Mouse (Mus musculus): Measurements from ENCODE around the gene Exosc2.
"Not testable (repeated sequence)": the region's sequence is repeated elsewhere in the genome, so short reads cannot be mapped to it uniquely, and the experiment has no call there.

Exosc2 gene

GRCm38 (mm10) chr2:31667332-31667731 lies 3.2 kb upstream of the Exosc2 start:
- peak; percentile 51 for DNase-seq (ENCODE audit: low read depth)

GRCm38 (mm10) chr2:31678641-31679040 lies 8.1 kb downstream of the Exosc2 start:
- DNase-seq (ENCODE audit: low read depth), result no peak

- DNase-seq (ENCODE audit: low read depth), result not testable (repeated sequence)
Observed at GRCm38 (mm10) chr2:31681051-31681707, 10.7 kb downstream of the Exosc2 start.

GRCm38 (mm10) chr2:31681731-31682235 lies 11.3 kb downstream of the Exosc2 start:
- no peak for DNase-seq (ENCODE audit: low read depth)

- DNase-seq (ENCODE audit: low read depth), result peak; percentile 89
Observed at GRCm38 (mm10) chr2:31683666-31684065, 13.2 kb downstream of the Exosc2 start.

GRCm38 (mm10) chr2:31688074-31688925 lies 17.8 kb downstream of the Exosc2 start, which contains the start of gene Abl1:
Abl1 (plus strand) TSS chr2:31688376.
- peak; percentile 97 for DNase-seq (ENCODE audit: low read depth)

DNA sequence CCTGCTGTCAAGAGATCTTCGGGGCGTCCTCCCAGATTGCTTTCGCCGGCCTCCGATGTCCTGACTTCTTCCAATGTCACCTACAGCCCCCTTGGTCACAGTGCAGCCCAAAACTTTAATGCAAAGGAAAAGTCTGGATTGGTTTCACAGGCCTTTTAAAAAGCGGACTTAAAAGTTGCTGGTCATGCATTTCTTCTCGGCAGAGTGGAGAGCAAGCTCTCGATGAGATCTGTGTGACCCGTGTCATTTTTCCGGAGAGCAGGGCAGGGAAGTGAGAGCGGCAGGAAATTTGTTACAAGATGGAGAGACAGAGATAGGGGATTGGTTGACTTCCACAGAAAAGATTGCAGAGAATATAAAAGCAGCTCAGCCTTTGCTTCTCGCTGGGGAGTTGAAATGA lies 18.5 kb downstream of the Exosc2 start:
- DNase-seq (ENCODE audit: low read depth), result peak; percentile 28

DNA sequence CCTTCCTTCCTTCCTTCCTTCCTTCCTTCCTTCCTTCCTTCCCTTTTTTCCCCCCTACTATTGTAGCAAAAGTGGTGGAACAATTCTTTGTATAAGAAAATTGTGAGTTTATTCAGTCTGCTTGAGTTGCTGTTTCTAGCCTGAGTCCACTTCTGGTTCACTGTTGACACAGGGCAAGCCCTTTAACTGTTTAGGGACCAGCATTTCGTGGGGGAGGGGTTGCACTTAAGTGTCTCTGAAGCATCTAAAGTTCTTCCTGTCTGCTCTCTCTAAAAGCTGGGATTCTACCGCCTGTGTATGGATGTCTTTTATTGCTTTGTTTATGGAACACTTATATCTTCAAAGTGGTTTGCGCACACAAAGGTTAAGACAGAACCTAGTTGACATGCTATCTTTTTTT lies 19.5 kb downstream of the Exosc2 start:
- DNase-seq (ENCODE audit: low read depth), result no peak

DNA sequence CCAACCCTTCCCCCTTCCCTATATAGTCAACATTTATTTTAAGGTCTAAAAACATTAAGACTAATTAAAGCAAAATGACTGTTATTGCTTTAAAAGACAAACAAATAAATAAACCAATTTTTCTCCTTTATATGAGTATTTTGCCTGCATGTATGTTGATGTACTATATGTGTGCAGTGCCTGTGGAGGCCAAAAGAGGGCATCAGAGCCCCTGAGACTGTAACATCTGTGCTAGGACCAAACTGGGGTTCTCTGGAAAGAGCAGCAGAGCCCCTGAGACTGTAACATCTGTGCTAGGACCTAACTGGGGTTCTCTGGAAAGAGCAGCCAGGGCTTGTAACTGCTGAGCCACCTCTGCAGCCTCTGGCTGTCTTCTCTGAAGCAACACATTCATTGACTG lies 27.7 kb downstream of the Exosc2 start:
- peak; percentile 32 for DNase-seq (ENCODE audit: low read depth)

DNA sequence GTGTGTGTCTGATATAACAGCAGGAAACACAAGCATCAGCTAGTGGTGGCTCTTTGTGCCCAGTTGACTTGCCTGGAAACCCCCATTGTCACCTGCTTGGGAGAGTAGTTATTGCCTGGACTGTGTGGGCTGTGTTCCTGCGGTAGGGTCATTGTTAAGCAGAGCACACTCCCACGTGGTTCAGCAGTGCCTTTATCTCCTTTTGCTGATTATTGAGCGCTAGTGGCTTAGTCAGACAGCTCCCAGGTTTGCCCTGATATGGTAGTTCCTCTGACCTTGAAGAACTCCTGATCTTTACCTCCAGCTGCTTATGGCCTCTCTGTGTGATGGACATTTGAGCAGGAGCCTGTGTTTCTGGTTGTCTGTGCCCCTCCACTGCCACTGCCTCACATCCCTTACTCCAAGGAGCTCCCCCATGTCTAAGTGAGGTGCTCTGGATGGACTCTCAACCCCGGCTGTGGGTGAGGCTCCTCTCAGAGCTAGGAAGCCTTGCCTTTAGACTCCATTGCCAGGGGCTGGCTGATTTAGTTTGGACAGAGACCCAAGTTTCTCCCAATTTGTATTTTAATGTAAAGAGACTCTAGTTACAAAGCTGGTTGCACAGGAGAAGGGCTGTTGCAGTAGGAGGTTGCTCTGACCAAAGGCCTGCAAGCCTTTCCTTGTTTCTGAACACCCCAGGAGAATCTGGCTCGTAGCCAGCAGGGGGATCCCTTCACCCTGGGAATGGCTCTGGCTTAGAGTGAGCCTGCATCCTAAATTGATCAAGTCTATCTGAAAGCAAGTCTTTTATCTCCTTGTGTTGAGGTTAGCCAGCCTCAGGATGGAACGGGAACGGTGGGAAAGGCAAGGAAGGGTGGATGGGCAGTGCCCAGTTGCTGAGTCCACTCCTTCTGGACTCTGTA lies 30.3 kb downstream of the Exosc2 start:
- DNase-seq (ENCODE audit: low read depth), result no peak

DNA sequence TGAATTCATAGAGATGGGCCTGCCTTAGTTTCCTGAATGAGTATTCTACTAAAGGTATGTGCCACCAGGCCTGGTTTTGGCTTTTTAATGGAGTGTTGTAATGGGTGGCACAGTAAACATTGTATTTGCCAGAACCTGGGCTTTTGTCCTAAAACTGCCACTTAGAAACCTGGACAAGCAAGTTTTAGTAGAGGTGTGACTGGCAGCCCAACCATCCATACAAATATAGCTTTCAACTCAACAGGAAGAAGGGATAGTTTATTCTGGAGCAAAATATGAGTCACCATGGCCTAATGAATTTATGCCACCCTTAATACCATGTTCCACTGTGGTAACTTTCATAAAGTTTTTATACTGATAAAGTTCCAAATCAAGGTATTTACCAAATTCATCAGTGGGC lies 32.7 kb downstream of the Exosc2 start:
- DNase-seq (ENCODE audit: low read depth), result no peak

- peak; percentile 68 for DNase-seq (ENCODE audit: low read depth)
Observed at GRCm38 (mm10) chr2:31705914-31706313, 35.4 kb downstream of the Exosc2 start.

- no peak for DNase-seq (ENCODE audit: low read depth)
Observed at GRCm38 (mm10) chr2:31706531-31706930, 36.0 kb downstream of the Exosc2 start.

GRCm38 (mm10) chr2:31712716-31713115 lies 42.2 kb downstream of the Exosc2 start:
- DNase-seq (ENCODE audit: low read depth), result no peak

GRCm38 (mm10) chr2:31713813-31714212 lies 43.3 kb downstream of the Exosc2 start:
- DNase-seq (ENCODE audit: low read depth), result no peak

DNA sequence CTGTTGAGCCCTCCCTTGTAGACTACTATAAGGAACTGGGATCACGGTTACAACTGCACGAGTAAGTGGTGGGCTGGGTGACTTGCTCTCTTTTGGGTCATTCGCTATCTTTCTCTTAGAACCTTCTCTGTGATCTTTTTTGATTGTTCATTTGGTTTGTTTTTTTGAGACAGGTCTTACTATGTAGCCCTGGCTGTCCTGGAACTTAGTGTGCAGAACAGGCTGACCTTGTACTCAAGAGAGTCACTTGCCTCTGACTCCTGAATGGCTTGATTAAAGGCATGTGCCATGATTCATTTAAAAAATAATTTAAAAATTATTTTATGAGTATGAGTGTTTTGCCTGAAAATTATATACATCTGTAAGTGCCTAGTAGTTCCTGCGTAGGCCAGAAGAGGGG lies 44.3 kb downstream of the Exosc2 start:
- DNase-seq (ENCODE audit: low read depth), result no peak

GRCm38 (mm10) chr2:31715985-31716384 lies 45.5 kb downstream of the Exosc2 start:
- no peak for DNase-seq (ENCODE audit: low read depth)

DNA sequence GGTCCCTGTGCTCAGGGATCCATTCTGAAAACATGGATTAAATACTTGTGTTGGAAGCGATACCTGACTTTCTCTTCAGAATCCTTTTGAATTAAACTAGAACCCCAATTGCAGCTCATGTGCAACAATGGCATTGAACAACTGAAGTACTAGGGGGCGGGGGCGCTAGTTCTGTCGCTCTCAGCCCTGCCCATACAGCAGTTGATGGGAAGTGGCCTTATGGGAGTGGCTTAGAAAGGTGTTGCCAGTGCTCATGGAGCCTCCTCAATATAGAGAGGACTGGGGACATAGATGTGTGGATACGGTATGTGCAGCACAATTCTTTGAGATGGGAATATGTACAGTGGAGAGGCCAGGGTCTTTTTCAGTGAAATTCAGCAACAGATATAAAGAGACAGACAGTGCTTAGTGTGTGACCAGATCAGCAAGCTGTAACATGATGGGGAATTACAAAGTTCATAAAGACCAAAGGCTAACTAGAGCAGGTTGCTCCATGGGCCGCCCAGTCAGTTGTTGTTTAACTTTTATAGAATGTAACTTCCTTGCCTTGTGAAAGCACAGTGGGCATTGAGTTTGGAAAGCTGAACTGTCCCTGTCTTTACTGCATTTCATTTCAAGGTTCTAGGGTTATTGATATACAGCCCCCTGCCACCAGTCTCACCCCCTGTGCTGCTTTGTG lies 48.8 kb downstream of the Exosc2 start:
- no peak for DNase-seq (ENCODE audit: low read depth)

- no peak for DNase-seq (ENCODE audit: low read depth)
Observed at GRCm38 (mm10) chr2:31719944-31720343, 49.4 kb downstream of the Exosc2 start.

GRCm38 (mm10) chr2:31720783-31721182 lies 50.3 kb downstream of the Exosc2 start:
- DNase-seq (ENCODE audit: low read depth), result peak; percentile 33

DNA sequence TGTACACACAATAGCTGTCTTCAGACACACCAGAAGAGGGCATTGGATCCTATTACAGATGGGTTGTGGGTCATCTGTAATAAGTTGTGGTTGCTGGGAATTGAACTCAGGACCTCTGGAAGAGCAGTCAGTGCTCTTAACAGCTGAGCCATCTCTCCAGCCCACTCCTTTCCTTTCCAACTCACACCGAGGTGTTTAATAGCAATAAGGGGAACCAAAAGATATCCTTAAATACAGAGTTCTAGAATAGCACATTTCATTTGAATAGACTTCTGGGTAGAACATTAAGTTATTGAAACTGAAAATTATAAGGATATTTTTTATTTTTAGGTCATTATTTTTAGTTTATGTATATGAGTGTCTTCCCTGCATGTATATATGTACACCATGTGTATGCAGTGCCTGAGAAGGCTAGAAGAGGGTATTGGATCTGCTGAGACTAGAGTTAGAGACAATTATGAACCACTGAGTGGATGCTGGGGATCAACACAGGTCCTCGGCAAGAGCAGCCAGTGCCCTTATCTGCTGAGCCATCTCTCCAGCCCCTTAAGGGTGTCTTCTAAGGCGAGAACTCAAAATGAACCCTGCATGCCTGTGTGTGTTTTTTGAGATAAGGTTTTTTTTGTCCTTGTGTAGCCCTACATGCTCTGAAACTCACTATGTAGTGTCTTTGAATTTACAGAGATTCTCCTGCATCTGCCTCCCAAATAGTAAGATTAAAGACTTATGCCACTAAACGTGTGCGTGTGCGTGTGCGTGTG lies 54.4 kb downstream of the Exosc2 start:
- no peak for DNase-seq (ENCODE audit: low read depth)
